Mouse (Mus musculus) stomach, embryonic 14.5 days (tissue): ENCODE data around the gene Dynlt1f. TPM values are rescaled to one million over a fixed set of nuclear protein-coding genes. Genes with fewer than 3 reads are reported as not detected.
"Not testable (repeated sequence)": the region's sequence is repeated elsewhere in the genome, so short reads cannot be mapped to it uniquely, and the experiment has no call there.

Source experiments
- ATAC-seq: fragments of 200-750 bp; cut with Nextera tagmentation; 2 replicates; pipeline ENCODE4 v1.8.0; 2017; ENCODE audit warnings: low read depth, moderate TSS enrichment; ENCODE audit not compliant: insufficient number of reproducible peaks, insufficient read depth, low FRiP score
- H3K27ac ChIP-seq: fragments of 300-500 bp; sonication (generic); 2 replicates; pipeline ENCODE4 v1.5.1; 2014; ENCODE audit warnings: mild to moderate bottlenecking, low read length, moderate library complexity, mixed read lengths
- H3K27me3 ChIP-seq: fragments of 300-500 bp; sonication (generic); 2 replicates; pipeline ENCODE4 v1.6.1; 2014; ENCODE audit warnings: low read length, control low read depth, mixed read lengths; ENCODE audit not compliant: control insufficient read depth, insufficient read depth
- H3K36me3 ChIP-seq: fragments of 300-500 bp; sonication (generic); 2 replicates; pipeline ENCODE4 v1.6.1; 2014; ENCODE audit warnings: mild to moderate bottlenecking, control low read depth, low read length, moderate library complexity, mixed read lengths; ENCODE audit not compliant: control insufficient read depth, insufficient read depth
- H3K4me1 ChIP-seq: fragments of 300-500 bp; sonication (generic); 2 replicates; pipeline ENCODE4 v1.6.1; 2014; ENCODE audit warnings: low read length, control low read depth, mixed read lengths; ENCODE audit not compliant: control insufficient read depth, insufficient read depth
- H3K4me2 ChIP-seq: fragments of 300-500 bp; sonication (generic); replicated peaks from 2 replicates; pipeline ENCODE4 v1.6.1; 2014; ENCODE audit warnings: low read depth, low read length, control low read depth
- H3K4me3 ChIP-seq: fragments of 300-500 bp; sonication (generic); 2 replicates; pipeline ENCODE4 v1.5.1; 2014; ENCODE audit warnings: low read depth, low read length, control low read depth
- H3K9ac ChIP-seq: fragments of 300-500 bp; sonication (generic); replicated peaks from 2 replicates; pipeline ENCODE4 v1.6.1; 2014; ENCODE audit warnings: low read depth, mild to moderate bottlenecking, control low read depth, low read length, moderate library complexity, mixed read lengths
- H3K9me3 ChIP-seq: fragments of 300-500 bp; sonication (generic); 2 replicates; pipeline ENCODE4 v1.6.1; 2016; ENCODE audit warnings: low read depth, low read length, control low read depth; ENCODE audit not compliant: control insufficient read depth
- WGBS: fragments of 180-500 bp; shearing (Covaris S2); extraction: QIAGEN DNeasy Blood & Tissue Kit; methylation state at CpG from one replicate; pipeline ENCODE4 v1.1.7; 2014; 5-methylcytosine and 5-hydroxymethylcytosine counted together
- polyA plus RNA-seq: library from polyadenylated mRNA; unstranded; fragments of >200 nt; fragmentation: Nextera tagmentation; extraction: Ambion mirVana; gene quantifications from 2 replicates; pipeline ENCODE4 v1.2.1, GENCODE M21; 2014

The Dynlt1f gene
- polyA plus RNA-seq, 1 experiment from 2014 or later = 326 TPM

DNA sequence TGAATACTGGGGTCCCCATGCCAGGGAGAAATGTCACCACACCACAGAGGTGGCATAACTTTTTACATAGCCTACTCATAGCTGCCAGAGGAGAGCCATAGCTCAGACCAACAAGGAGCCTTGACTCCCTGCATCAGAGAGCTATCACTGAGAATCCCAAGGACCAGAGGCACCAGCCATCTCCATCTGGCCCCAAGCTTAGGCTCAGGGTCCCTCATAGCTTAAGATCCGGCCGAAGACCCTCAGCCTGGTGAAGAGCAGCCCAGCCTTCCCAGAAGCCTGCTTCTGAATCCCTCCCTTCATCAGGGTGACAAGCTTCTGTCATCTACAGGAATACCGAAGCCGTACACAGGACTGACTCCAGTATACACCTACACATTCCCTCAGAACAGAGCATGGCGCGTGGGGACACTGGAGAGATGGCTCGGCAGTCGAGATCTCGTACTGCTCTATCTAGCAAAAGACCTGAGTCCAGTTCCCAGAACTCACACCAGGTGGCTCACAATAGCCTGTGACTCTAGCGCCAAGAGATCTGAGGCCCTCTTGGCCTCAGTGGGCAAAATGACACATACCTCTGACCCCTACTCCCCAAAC lies 15.6 kb downstream of the Dynlt1f start:
- ATAC-seq = not testable (repeated sequence)

GRCm38 (mm10) chr17:6639486-6639885 lies 16.2 kb downstream of the Dynlt1f start:
- not testable (repeated sequence) for H3K9ac ChIP-seq, H3K27me3 ChIP-seq, H3K9me3 ChIP-seq, H3K27ac ChIP-seq, H3K36me3 ChIP-seq, H3K4me2 ChIP-seq, H3K4me3 ChIP-seq, ATAC-seq, H3K4me1 ChIP-seq
- WGBS = 93% methylated on average over 15 of the region's 21 CpGs

More for the DNA sequence above, 15.6 kb downstream of the Dynlt1f start:
- H3K9me3 ChIP-seq, H3K27me3 ChIP-seq, H3K4me2 ChIP-seq, H3K9ac ChIP-seq, H3K4me1 ChIP-seq, H3K27ac ChIP-seq, H3K36me3 ChIP-seq, H3K4me3 ChIP-seq: not testable (repeated sequence)
- WGBS = 94% methylated on average over 8 of the region's 10 CpGs

GRCm38 (mm10) chr17:6638444-6638843 lies 17.3 kb downstream of the Dynlt1f start:
- not testable (repeated sequence) for H3K4me3 ChIP-seq, ATAC-seq, H3K27ac ChIP-seq, H3K4me1 ChIP-seq, H3K9ac ChIP-seq, H3K4me2 ChIP-seq, H3K27me3 ChIP-seq, H3K9me3 ChIP-seq, H3K36me3 ChIP-seq
- WGBS = 88% methylated on average over 8 of the region's 8 CpGs

DNA sequence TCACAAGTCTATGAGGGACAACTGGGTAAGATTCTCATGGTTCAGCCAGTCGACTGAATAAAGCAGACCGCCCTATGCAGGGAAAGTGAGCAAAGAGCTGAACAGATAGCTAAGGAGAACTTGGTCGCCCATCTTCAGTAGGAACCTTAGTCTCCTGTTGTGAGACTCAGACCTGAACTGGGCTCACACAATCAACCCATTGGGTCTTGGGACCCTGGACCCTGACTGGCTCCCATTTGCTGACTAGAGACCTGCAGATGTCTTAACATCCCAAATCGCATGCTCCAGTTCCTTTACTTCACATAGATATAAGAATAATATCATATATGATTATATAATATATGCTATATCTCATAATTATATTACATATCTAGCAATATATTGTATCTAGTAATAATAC lies 18.3 kb downstream of the Dynlt1f start:
- H3K4me3 ChIP-seq, H3K4me1 ChIP-seq, H3K27ac ChIP-seq, ATAC-seq, H3K4me2 ChIP-seq, H3K27me3 ChIP-seq, H3K9ac ChIP-seq, H3K36me3 ChIP-seq, H3K9me3 ChIP-seq: not testable (repeated sequence)
- 93% methylated on average over 4 of the region's 4 CpGs for WGBS

DNA sequence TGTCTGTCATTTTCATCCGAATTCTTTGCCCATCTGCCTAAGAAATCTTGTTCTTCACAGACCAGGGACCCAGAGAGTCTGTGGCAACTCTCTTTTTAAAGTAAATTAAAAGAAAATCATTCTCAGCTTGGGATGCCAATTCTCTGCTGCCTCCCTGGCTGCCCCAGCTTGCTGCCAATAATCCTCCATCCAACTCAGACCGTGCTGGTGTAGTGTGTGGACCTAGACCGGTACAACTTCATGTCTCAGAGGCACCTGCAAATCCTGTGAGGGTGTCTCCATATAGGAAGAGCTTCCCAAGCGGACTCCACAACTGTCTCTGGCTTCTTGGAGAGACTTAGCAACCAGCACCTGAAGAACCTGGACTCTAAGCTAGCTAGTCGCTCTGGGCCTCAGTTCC lies 18.8 kb downstream of the Dynlt1f start:
- WGBS = 82% methylated on average over 5 of the region's 5 CpGs
- H3K9me3 ChIP-seq = 0 out of 2 replicates have a peak, but pooled peaks cover 2% of the 10 kb centered on the region
- H3K4me1 ChIP-seq = no peaks in the 10 kb centered on the region
- H3K4me2 ChIP-seq = no peak overlapping the region
- no peak for ATAC-seq
- H3K4me3 ChIP-seq = no peak overlapping the region
- no peak overlapping the region for H3K27ac ChIP-seq
- H3K9ac ChIP-seq = no peak overlapping the region
- no peaks in the 10 kb centered on the region for H3K27me3 ChIP-seq
- H3K36me3 ChIP-seq = no peaks in the 10 kb centered on the region

- not testable (repeated sequence) for H3K27me3 ChIP-seq, H3K4me2 ChIP-seq, H3K9ac ChIP-seq, ATAC-seq, H3K27ac ChIP-seq, H3K4me1 ChIP-seq, H3K36me3 ChIP-seq, H3K9me3 ChIP-seq, H3K4me3 ChIP-seq
- 86% methylated on average over 1 of the region's 4 CpGs for WGBS
These were observed 19.9 kb downstream of the Dynlt1f start for GRCm38 (mm10) chr17:6635781-6636180.

- not testable (repeated sequence) for H3K27me3 ChIP-seq, ATAC-seq, H3K9ac ChIP-seq, H3K4me2 ChIP-seq, H3K27ac ChIP-seq, H3K9me3 ChIP-seq, H3K4me1 ChIP-seq, H3K36me3 ChIP-seq, H3K4me3 ChIP-seq
- 85% methylated on average over 6 of the region's 6 CpGs for WGBS
These were observed 22.9 kb downstream of the Dynlt1f start for GRCm38 (mm10) chr17:6632850-6633249.

DNA sequence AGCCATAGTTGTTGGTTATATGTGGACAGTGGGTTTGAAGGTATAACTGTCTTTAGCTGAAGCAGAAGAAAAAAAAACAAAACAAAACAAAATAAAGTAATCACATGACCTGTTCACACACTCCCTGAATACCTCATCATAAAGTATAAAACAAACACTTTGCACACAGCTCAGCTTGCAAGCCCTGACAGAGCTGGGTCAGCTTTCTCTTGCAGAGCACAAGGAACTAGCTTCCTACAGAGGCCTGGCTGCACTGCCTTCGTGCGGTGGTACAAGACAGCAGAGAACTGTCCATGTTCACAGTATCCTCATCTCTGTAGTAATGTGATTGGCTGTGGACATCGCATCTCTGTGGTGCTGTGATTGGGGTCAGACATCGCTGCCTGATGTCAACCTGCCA lies 25.3 kb downstream of the Dynlt1f start:
- H3K4me1 ChIP-seq, H3K4me3 ChIP-seq, H3K9me3 ChIP-seq, H3K27ac ChIP-seq, H3K9ac ChIP-seq, H3K27me3 ChIP-seq, H3K36me3 ChIP-seq, H3K4me2 ChIP-seq, ATAC-seq: not testable (repeated sequence)
- WGBS = 77% methylated on average over 4 of the region's 4 CpGs

- not testable (repeated sequence) for H3K4me3 ChIP-seq, H3K36me3 ChIP-seq, H3K27me3 ChIP-seq, H3K4me2 ChIP-seq, H3K4me1 ChIP-seq, H3K9me3 ChIP-seq, H3K27ac ChIP-seq, H3K9ac ChIP-seq, ATAC-seq
- 67% methylated on average over 1 of the region's 6 CpGs for WGBS
These were observed 30.7 kb downstream of the Dynlt1f start for GRCm38 (mm10) chr17:6624926-6625558.
